Mouse (Mus musculus): ENCODE data around the gene 2310011J03Rik.

DNA sequence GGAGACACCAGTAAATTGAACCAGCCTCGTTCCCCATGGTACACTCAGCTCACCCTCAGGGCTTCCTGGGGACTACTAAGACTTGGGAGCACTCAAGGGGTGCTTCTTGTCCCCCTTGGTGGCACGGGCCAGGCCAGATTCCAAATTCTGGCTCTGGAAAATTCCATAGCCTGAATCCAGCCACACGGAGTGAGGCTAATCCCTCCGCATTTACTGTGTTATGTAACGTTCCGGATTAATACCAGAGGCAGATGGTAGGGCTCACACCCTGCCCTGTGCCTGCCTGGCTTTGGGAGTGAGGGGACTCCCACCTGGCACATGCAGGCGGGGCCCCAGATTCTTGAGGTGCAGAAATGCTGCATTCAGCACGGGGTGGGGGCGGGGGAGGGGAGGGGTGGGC is 35.1 kb upstream of the 2310011J03Rik start:
- TF ChIP-seq FOSL1 (IDR thresholded peaks at IDR 0.05; ENCODE audit: insufficient read depth, low read length, poor library complexity, severe bottlenecking) (no peak), CTCF (IDR thresholded peaks at IDR 0.05; ENCODE audit: control insufficient read depth, insufficient read depth, insufficient read length) (no peak)
